Mouse (Mus musculus) heart, adult 10 weeks (tissue): ENCODE data around the gene Tnfrsf14. TPM values are rescaled to one million over a fixed set of nuclear protein-coding genes. Genes with fewer than 3 reads are reported as not detected.

ENCODE experiments used
- polyA plus RNA-seq: library from polyadenylated mRNA; stranded (reverse); fragments of 350-450 nt; fragmentation: Illumina TruSeq; extraction: RNeasy Lipid Tissue Mini Kit (QIAGEN cat#74804); gene quantifications from one replicate; pipeline ENCODE4 v1.2.3, GENCODE M21; 2014; ENCODE audit warnings: low read depth, low replicate concordance

Gene Tnfrsf14
- polyA plus RNA-seq, result 5.6 TPM

GRCm38 (mm10) chr4:154928395-154929087, at the start of gene Tnfrsf14:
TSS of gene Tnfrsf14 (minus strand) at chr4:154928563.

DNA sequence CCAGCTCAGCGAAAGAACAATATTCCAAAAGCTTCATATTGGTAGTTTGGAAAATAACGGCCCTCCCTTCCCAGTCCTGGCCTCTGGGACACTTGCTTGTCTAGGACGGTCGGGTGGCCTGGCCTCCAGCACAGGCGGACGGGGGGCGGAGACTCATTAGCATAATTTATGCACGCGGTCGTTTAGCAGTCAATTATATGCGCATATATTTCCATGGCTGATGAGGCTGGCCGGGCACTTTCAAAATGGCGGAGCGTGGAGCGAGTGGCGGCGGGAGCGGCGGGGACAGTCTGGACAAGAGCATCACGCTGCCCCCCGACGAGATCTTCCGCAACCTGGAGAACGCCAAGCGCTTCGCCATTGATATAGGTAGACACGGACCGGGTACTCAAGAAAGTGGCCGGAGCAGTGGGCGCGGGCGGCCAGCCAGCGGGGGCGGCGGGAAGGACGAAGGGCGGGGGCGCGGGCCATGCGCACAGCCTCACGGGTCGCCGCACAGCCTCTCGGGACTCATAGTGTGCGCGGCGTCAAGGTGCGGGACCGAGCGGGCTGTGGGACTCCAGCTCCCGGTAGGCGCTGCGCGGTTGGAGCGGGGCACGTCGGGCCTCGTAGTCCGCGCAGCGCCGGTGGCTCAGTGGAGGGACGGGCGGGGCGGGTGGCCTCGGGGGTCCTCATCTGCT, 35.7 kb upstream of the Tnfrsf14 start, which contains the start of gene Pank4:
Gene Pank4, plus strand, starts transcription at position 223 of the 680 bp plus-strand sequence.

GRCm38 (mm10) chr4:154960690-154961225, 32.4 kb upstream of the Tnfrsf14 start, which contains the start of gene Hes5:
TSS of gene Hes5 (plus strand) at chr4:154960923.

DNA sequence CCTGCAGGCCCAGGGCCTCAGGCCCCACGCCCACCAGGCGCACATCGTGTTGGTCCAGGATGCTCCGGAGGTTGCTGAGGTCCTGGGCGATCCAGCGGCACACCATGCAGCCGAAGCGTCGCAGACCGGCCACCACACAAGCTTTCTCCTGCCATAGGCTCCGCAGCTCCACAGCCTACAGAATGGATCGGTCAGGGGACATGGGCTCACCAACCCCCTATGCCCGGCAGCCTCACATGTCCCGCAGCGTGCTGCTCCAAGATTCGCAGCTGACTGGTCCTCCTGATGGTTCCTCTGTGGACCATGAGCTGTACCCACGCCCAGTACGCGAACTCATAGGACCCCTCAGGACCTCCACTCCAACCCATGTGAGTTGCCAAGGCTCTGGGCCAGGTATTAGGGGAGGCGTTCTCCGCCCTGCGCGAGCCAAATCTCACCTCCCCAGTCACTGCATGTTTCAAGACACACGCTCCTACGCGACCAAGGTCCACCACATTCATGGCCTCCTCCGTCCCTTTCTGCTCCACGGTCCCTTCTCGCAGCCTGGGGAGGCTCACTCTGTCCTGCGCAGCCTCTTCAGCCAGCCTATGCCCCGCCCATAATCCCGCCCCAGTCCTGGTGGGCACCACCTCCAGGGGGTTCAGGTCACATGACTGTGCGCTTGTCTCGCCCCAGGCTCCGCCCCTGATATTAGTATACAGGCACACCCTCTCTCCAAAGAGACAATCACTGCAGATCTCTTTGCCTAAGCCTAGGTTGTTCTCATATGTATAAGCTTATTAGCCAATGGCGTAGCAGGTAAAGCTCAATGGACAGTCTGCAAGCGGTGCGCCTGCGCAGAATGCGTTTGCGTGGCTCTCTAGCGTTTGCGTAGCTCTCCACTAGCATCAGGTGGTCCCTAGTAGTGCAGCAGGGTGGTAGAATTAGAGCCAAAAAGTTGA, 29.6 kb downstream of the Tnfrsf14 start, which contains the start of gene Fam213b:
Gene Fam213b, minus strand, starts transcription at position 630 of the 941 bp plus-strand sequence.

Other genes with a start within 250 kb of the Tnfrsf14 start
- gene Ttc34, start 91.1 kb downstream of the Tnfrsf14 start, polyA plus RNA-seq, result not detected
- not detected for gene Mmel1, start 59.0 kb downstream of the Tnfrsf14 start, polyA plus RNA-seq
- gene Fam213b, start 29.4 kb downstream of the Tnfrsf14 start, polyA plus RNA-seq, result 164 TPM
- gene Hes5, start 32.4 kb upstream of the Tnfrsf14 start, polyA plus RNA-seq, result not detected
- gene Pank4, start 35.6 kb upstream of the Tnfrsf14 start, polyA plus RNA-seq, result 57.1 TPM
- gene Plch2, start 128.2 kb upstream of the Tnfrsf14 start, polyA plus RNA-seq, result not detected
- gene Pex10, start 138.5 kb upstream of the Tnfrsf14 start, polyA plus RNA-seq, result 18.9 TPM
- gene Rer1, start 157.8 kb upstream of the Tnfrsf14 start, polyA plus RNA-seq, result 108 TPM
- 1.2 TPM for gene Morn1, start 158.0 kb upstream of the Tnfrsf14 start, polyA plus RNA-seq